Mouse (Mus musculus) ovary, postnatal 10 days (tissue): ENCODE measurements around the gene C8g.
A peak's percentile ranks its signal among the peaks of the same experiment; 100 is the strongest.

Experiments
- DNase-seq: peaks from one replicate; pipeline ENCODE4 v3.0.0; 2022; ENCODE audit warnings: low spot score

The C8g gene

DNA sequence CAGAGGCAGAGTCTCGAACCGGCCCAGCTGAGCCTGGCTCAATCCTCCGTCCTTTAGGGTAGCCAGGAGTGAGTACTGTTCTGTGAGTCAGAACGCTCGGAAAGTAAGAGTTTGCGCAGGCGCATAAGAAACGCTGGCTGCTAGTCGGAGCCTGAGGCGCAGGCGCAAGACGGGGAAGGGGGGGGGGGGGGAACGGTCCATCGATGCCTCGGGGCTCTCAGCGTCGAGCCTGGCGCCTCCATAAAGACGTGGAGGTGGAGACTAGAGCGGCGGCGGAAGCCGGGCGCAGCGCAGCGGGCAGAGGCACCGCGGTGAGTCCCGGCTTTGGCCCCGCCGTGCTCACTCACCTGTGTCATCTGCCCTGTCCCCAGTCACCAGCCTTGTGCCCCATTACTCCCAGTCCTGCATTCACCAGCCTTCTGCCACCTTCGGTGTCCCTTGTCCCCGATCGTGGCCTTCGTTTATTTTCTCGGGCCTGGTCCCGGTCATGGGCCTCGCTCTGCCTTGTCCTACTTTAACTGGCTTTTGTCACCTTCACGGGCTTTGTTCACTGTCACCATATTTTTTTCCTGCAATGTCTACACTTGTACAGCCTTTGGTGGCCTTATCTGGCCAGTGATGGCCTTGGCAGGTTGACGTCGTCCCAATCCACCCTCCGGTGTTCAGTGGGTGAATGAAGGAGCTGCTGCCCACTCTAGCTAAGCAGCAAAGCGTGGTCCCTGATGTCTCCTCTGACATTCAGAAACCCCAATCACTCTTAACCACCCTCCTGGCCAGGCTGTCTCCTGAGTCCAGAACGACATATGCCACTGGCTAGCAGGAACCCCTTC, 728 bp downstream of the C8g start, which contains the start of gene Fbxw5:
TSS of gene Fbxw5 (plus strand) at position 175 of the 830 bp plus-strand sequence.
- peak; percentile 46 for DNase-seq

DNA sequence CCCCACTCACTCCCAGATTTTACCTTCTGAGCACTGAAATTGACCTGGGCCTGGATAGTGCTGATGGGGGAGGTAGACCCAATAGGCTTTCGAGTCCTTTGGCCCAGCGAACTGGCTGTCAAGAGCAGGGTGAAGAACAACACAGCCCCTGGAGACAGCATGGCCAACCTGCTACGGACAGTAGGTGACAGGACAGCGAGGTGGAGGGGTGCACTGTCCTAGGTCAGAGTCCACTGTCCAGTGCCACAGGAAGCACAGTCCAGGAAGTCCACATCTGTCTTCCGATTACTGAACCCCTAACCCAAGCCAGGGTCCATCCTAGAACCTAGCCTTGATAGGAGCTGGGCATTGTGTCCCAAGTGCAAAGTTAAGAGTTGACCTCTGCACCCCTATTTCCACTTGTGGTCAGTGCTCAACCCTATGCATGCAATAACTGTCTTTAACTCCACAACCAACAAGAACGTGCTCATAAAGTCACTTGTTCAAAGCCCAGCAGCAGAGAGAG, 1.4 kb downstream of the C8g start:
- DNase-seq = no peak

DNA sequence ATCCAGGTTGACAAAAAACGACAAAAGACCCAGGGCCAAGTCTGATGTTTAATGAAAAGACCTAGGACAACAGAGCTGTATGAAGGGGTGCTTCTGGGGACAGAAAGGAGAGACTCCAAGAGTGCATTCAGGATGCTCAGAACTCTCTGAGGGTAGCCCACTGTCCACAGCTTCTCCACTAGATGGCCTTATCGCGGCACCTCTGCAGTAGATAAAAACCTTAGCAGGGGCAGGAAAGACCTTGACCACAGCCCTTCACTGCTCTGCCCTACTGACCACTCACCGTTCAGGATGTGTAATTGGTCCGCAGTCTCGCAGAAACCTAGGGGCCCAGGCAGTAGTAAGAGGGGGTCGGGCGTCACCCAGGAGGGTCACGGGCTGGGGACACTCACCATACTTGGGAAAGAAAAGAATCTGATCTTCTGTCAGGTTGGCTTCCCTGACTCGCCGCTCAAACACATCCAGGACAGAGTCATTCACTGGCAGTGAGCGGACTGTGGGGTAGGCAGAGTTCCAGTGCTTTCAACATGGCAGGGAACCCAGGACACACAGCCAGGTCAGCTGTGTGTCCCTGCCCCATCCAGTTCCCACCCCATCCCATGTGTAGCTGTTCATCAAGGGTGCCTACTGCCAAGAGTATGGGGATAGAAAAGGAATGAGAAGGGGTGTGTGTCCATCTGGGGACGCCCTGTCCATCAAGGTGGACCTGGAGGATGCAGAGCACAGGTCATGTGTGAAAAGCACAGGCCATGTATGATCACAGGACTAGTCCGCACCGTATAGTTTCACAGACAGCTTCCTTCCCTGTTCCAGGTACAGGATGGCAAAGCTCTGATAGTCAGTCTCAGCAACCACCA, 2.7 kb downstream of the C8g start:
- no peak for DNase-seq

DNA sequence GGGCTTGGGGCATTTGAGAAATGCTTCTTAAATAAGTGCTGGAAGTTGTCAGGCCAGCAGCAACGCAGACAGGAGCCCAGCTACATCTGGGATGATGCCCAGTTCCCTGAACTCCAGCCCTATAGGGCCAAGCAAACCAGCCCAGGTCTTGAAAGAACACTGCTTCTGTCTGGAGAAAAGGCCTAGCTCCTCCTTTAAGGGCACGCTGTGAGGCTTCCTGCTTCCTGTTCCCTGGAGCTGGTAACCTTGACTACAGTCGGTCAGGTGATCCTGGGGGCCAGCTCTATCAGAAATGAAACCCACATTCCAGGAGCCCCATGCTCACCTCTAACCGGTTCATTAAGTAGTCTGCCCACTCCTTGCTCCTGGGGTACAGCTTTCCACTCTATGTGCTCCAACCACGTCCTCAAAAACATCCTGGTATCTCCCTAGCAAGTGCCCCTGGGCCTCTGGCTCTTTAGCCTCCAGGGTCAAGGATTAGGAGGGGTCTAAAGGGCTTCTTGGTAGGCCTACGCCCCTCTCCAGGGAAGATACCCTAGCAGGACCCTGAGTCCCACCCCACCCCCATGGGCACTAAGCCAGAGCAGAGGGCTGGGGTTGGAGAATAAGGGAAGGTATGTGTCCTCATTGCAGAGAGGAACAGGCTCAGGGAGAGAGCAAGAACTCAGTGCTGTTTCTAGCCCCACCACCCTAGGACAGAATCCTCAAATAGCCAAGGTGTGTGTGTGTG, 3.5 kb downstream of the C8g start:
- no peak for DNase-seq

DNA sequence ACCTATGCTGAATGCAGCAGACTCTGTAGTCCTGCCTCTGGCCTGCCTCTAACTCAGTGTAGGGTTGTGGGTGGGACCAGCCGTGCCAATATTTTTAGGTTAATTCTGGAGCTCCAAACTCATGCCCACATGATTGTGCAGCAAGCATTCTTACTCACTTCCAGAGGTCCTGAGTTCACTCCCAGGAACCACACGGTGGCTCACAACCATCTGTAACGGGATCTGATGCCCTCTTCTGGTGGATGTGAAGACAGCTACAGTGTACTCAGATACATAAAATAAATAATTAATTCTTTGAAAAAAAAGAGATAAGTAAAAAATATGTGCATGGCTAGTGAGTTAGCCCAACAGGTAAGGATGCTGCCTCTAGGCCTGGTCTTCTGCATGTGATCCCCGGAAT, 5.1 kb downstream of the C8g start:
- DNase-seq = no peak

DNA sequence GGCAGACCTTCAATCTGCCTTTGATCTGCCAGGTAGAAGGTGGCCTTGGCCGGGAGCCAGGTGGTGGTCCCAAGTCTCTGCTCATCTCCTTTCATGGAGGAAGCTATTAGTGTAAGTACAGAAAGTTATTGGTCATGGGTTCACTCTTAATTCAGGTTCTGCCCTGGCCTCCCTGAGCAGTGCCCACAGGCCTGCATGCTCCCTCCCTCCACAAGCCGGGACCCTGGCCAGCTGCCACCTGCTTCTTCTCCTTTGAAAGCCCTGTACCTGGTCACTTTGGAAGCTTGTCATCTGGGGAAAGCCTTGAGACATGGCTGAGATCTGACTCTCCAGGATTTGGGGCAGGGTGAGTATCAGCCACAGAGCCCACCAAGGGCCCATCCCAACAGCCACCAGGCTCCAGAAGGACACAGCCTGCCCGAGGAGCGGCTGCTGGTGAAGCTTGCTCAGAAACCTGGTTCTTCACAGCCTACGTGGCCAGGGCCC, 8.0 kb downstream of the C8g start, which contains the start of gene Lcn12:
TSS of gene Lcn12 (minus strand) at position 436 of the 486 bp plus-strand sequence.
- DNase-seq = no peak

DNA sequence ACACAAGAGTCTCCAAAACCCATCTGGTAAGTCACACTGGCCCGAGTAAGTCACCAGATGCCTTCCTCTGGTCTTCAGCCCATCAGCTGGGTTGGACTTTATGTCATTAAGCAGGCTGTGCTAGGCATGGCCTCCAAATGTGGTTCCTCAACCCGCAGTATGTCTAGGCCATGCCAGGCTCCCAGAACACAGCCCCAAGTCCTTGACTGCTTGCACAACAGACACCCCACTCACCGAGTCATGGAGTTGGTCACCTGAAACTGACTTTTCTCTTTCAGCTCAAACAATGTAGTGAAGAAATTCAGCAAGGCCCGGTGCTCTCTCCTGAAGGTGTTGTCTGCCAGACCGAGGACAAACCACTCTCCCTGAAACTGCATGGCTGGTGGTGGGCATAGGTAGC, 8.5 kb downstream of the C8g start:
- no peak for DNase-seq

DNA sequence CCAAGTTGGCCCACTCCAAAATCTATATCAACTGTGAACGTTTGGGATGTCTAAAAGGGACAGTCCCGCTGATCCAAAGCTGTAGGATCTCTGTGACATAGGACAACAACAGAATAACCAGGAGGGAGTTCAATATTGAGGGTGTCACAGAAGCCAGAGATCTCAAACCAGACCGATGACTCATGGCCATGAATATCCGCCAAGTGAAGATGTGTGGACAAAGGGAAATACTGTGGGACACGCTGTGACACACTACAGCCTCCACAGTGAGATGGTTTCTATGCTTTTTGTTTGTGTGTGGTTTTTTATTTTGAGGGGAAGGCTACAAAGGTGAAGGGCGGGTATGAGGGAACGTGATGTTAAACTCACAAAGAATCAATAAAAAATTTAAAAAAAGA, 12.8 kb downstream of the C8g start:
- DNase-seq = no peak

DNA sequence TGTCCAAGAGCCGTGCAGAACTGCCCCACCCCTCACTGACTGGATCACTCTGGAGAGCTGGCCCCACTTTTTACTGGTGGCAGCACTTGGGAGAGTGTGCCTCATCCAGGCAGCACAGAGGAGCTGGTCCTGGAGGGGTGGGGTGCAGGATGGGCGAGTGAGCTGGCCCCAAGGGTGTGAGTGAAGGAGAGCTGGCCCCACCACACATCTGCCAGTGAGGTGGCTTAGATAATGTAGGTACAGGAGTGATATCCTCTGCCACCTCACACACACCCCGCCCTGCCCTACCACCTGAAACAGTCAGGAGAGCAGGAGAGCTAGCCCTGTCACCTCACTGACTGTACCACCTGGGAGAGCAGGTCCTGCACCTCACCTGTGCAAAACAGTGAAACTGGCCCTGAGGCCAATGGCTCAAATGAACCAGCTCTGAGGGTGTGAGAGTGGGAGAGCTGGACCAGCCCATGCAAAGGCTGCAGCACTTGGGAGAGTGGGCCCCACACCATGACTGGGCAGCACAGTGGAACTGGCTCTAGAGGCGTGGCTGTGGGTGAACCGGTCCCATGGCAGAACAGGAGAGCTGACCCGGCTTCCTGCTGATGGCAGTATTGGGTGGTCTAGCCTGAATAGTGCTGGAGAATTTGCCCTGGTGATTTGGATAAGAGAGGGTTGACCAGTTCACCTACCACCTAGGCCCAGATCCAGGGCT, 13.4 kb downstream of the C8g start:
- DNase-seq = no peak

DNA sequence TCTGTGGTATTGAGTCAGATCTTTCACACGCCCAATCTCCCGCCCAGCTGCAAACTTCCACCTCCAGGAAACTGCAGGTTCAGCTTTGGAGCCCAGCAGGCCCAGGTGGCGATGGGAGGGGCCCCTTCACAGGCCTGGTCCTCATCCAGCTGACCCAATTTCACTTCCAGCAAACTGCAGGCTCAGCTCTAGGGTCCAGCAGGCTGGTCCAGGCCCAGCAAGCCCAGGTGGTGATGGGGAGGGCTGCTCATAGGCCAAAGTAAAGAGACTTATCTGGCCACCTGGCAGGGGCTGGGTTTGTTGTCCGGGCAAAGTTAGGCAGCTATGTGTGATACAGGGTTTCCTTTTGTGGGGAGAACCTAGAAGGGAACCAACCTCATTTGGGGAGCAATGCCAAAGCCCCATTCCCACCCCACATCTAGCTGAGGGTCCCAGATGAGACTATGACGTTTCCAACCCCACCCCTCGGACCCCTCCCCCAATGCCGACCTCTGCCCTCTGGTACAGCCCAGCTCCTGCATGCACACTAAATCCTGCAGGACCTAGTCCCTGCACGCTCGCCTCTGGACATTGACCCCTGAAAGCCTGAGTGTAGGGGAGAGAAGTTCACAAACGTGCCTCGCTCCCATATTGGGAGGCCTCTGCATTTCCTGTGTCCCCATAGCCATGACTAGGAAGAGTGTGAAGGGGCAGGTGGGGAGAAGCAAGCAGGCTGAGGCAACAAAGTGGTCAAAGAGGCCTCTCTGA, 16.4 kb downstream of the C8g start:
- DNase-seq = no peak

DNA sequence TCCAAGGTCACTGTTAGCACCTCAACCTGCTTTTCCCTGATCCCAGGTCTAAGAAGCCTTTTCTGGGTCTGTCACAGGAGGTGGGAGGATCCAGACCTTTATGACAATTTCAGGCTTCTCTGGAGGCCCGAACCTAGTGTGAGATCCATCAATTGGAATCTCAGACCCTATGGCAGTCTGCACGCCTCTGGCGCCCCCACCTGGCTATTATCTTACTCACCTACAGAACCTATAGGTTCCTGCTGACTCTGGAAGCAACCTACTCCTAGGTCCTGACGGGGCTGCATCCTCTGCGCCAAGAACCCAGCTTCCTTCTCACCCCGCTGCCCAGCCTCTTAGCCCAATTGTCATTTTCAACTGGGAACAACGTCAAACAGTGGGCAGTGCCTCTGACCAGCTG, 18.6 kb downstream of the C8g start:
- no peak for DNase-seq

DNA sequence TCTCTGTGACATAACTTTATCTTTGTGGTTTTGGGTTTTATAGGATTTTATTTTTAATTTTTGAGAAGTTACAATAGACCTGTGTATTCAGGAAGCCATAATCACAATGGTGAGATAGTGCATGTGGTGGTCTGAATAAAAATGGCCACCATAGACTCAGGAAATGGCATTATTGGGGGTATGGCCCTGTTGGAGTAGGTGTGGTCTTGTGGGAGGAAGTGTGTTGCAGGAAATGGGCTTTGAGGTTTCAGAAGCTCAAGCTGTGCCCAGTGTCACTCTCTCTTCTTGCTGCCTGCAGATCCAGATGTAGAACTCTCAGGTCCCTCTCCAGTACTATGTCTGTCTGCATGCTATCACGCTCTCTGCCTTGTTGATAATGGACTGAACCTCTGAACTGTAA, 21.0 kb downstream of the C8g start:
- no peak for DNase-seq

DNA sequence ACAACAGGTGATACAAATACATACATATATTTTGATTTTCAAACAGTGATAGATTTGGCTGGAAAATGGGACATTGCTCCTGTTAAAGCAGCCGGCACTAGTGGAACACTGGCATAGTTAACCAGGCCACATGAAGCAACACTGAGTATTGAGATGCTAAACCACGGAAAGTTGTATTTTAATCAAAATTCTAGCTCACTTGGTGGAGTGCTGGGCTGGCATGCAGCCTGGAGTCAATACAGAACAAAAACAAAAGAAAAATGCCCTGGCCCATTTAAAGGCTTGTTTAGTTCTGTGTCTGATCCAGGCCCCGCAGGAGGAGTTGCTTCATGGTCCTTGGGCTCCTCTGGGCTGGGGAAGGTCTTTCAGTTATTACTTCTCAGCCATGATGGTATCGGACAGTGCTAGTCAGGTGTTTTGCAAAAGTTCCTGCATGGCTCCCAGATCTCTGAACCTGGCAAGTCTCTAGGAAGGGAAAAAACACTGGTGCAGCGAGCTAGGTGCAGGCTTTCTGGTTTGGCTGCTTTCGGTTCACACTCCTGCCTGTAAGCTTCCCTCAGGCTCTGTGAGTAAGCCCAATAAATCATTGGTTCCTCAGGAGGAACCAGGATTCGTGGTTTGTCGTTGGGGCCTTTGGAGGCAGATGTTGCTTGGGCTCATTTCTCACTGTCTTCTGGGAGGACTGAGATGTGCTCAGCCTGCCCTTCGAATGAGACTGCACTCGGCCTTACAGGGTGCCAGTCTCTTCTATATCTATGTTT, 21.8 kb downstream of the C8g start:
- no peak for DNase-seq

DNA sequence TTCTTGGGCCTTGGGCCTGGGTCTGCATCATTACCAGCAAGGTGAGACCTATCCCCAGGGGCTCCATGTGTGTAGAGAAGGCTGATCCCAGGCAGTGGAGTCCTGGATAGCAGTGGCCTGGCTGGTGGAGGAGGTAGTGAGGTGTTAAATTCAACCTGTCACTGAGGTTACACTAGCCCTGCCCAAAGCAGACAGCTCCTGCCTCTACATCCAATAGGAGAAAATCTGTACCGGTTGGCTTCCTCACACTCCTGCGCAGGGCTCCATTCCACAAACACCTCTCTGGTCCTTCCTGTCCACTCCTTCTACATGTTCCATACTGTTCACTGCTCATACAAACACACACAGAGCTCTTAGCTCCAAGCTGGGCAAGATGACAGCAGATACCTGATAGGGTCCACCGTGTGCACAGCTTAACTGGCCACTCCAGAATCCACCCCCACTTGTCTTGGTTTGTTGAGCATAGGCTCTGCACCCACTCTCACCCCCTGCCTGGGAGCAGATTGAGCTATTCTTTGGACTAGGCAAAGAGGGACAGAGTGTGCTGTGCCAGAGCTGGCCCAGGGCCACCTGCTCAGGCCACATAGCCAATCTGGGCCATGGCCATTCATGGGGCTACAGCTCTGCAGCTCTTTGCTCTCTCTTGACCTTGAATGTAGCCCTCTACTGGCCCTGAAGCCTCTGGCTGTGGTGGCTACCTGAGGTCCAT, 23.4 kb downstream of the C8g start:
- no peak for DNase-seq

DNA sequence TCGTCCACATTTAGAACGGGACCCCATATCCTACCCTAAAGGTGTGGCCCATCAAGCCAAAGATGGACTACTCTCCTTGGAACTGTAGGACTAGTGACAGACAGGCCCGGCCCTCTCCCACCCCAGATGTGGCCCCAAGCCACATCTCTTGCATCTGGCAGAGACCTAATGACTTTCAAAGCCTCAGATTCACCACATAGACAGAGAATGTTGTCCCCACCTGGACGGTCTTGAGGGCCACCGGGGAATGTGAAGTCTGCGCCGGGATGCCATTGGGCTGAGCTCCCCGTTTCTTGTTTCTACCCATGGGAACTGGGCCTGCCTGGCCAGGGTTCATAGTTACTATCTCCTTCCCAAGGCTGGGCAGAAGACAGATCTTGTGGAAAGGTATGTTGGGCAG, 24.0 kb downstream of the C8g start:
- DNase-seq = no peak

DNA sequence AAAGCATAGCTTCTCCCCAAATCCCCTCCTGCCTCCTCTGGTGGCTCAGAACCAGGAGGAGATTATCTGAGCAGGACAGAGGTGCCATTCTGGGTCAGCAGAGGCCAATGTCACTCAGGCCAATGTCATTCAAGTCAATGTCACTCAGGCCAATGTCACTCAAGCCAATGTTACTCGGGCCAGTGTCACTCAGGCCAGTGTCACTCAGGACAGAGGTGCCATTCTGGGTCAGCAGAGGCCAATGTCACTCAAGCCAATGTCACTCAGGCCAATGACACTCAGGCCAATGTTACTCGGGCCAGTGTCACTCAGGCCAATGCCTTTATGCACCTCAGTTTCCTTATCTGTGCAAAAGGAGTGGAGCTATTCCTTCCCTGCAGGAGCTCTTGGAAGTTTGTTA, 29.0 kb downstream of the C8g start:
- DNase-seq = no peak

DNA sequence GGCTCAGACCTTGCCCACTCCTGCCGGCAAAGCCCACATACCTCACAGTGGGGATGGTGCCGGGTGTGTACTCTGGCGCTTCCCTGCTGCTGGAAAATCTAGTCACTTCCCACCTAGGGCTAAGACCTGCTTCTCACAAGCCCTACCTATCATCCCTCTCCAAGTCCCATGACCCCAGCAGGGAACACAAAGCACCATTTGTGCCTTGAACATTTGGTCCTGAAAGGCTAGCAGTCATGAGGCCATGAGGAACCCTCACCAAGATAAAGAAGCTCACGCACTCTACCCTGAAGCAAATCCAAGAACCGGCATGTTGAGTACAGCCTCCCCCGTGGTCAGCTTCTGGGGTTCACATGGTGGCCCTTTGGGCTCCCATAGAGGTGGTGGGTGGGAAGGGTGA, 31.6 kb downstream of the C8g start, which contains the start of gene Ptgds:
TSS of gene Ptgds (minus strand) at position 78 of the 400 bp plus-strand sequence.
- DNase-seq = no peak

DNA sequence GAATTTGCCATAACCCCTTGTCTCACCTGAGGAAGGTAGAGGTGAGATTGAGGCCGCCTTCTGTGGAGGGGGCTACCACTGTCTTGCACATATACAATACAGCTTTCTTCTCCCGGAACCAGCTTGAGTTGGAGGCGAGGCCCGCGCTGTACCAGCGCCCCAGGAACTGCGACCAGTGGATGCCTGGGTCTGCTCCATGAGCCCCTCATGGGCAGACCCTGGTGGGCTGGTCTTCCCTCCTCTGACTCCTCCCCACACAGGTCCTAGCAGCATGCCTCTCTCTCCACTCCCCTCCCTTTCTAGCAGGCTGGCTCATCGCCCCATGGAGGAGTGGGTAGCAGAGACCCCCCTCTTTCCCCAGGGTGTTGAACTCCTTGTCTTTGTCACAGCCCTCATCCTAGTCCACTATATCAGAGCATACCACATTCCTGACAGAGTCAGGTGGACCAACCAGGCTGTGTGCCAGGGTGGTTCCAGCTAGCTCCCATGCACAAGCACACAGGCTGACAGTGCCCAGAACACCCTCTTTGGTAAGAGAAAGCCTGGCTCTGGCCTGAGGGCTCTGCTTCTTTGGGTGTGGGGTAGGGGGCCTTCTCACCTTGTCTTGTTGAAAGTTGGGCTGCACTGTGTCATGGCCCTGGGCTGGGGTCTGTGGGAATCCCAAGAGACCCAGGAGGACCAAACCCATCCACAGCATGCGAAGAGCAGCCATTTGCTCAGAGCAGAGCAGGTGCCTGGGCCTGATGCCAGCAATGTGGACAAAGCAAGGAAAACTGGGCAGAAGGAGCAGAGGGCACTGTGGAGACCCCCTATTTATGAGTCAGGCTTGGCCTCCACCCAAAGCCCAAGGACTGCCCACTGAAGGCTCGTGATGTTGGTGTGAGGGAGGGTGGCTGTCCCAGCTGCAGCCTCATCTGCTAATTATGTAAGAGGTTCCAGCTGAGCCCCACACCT, 32.3 kb downstream of the C8g start:
- no peak for DNase-seq
